Mouse (Mus musculus): ENCODE data around the gene Ppp1ca.

The Ppp1ca gene

GRCm38 (mm10) chr19:4213524-4213974 lies 21.7 kb downstream of the Ppp1ca start:
- no peak for DNase-seq (ENCODE audit: low read depth, low spot score)

GRCm38 (mm10) chr19:4214071-4214770 lies 22.4 kb downstream of the Ppp1ca start, which contains the start of the genes Clcf1 and AC109138.7:
Gene Clcf1 (plus strand): TSS chr19:4214238.
Gene AC109138.7 (plus strand): TSS chr19:4214357.
- no peak for DNase-seq (ENCODE audit: low read depth, low spot score)

GRCm38 (mm10) chr19:4214771-4215450 lies 23.0 kb downstream of the Ppp1ca start:
- DNase-seq (ENCODE audit: low read depth, low spot score): no peak

- DNase-seq (ENCODE audit: low read depth, low spot score): no peak
Measured at GRCm38 (mm10) chr19:4215451-4215840, 23.6 kb downstream of the Ppp1ca start.

GRCm38 (mm10) chr19:4216041-4216685 lies 24.3 kb downstream of the Ppp1ca start:
- no peak for DNase-seq (ENCODE audit: low read depth, low spot score)

GRCm38 (mm10) chr19:4217140-4217539 lies 25.3 kb downstream of the Ppp1ca start:
- DNase-seq (ENCODE audit: low read depth, low spot score): no peak

- no peak for DNase-seq (ENCODE audit: low read depth, low spot score)
Measured at GRCm38 (mm10) chr19:4217855-4218254, 26.0 kb downstream of the Ppp1ca start.

GRCm38 (mm10) chr19:4218293-4218692 lies 26.4 kb downstream of the Ppp1ca start:
- no peak for DNase-seq (ENCODE audit: low read depth, low spot score)

- DNase-seq (ENCODE audit: low read depth, low spot score): no peak
Measured at GRCm38 (mm10) chr19:4218784-4219183, 26.9 kb downstream of the Ppp1ca start.

- no peak for DNase-seq (ENCODE audit: low read depth, low spot score)
Measured at GRCm38 (mm10) chr19:4219943-4220342, 28.1 kb downstream of the Ppp1ca start.

- no peak for DNase-seq (ENCODE audit: low read depth, low spot score)
Measured at GRCm38 (mm10) chr19:4220416-4220815, 28.6 kb downstream of the Ppp1ca start.

GRCm38 (mm10) chr19:4220957-4221743 lies 29.3 kb downstream of the Ppp1ca start:
- DNase-seq (ENCODE audit: low read depth, low spot score): no peak

- no peak for DNase-seq (ENCODE audit: low read depth, low spot score)
Measured at GRCm38 (mm10) chr19:4222165-4222564, 30.3 kb downstream of the Ppp1ca start.

- DNase-seq (ENCODE audit: low read depth, low spot score): no peak
Measured at GRCm38 (mm10) chr19:4226779-4227178, 34.9 kb downstream of the Ppp1ca start.

- no peak for DNase-seq (ENCODE audit: low read depth, low spot score)
Measured at GRCm38 (mm10) chr19:4227446-4227845, 35.6 kb downstream of the Ppp1ca start.

- DNase-seq (ENCODE audit: low read depth, low spot score): peak; percentile 61
Measured at GRCm38 (mm10) chr19:4227894-4228678, 36.2 kb downstream of the Ppp1ca start.

- no peak for DNase-seq (ENCODE audit: low read depth, low spot score)
Measured at GRCm38 (mm10) chr19:4228891-4229290, 37.0 kb downstream of the Ppp1ca start.

- no peak for DNase-seq (ENCODE audit: low read depth, low spot score)
Measured at GRCm38 (mm10) chr19:4229451-4230076, 37.7 kb downstream of the Ppp1ca start.

GRCm38 (mm10) chr19:4230415-4230814 lies 38.5 kb downstream of the Ppp1ca start:
- DNase-seq (ENCODE audit: low read depth, low spot score): no peak
